Comparison of ENCODE assay signal across 16 mouse cellular contexts in the genomic region with DNA sequence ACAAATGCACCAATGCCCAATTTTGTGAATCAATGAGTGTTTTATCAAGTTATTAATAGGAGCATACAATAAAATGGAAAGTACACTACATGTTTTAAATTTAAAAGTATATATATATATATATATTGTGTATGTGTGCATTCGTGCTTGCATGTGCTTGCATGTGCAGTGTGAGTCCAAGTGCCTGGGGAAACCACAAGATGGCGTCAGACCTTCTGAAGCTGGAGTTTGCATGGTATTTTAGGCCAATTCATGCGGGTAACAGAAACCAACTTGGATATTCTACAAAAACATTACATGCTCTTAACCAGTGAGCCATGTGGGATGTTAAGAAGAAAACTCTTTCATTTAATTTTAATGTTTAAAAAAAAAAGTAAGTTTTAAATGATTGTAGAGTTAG. TPM values are rescaled to one million over a fixed set of nuclear protein-coding genes. Genes with fewer than 3 reads are reported as not detected.
A peak's percentile ranks its signal among the peaks of the same experiment; 100 is the strongest.
DNase-seq lines count a peak whose midpoint lies in the region; ATAC-seq and TF ChIP-seq lines count a peak whose summit lies in the region.
"Had no signal": no experiment of that assay in that cellular context is flagged by ENCODE, and none has a peak within 500 bp of the region (broad histone marks: within the 10 kb centered on the region; RNA-seq: fewer than 3 reads in every experiment).

No protein-coding gene starts in this region.

- peak; percentile 52 for TF ChIP-seq CTCF in layer of hippocampus, adult 2 months (conservative IDR thresholded peaks at IDR 0.05)
- peak; percentile 61 for TF ChIP-seq CTCF in ES-Bruce4 (IDR thresholded peaks at IDR 0.05; ENCODE audit: low read depth, low read length)
- TF ChIP-seq CTCF in midbrain, postnatal 0 days (IDR thresholded peaks at IDR 0.05): no peak

- H3K4me3 ChIP-seq in layer of hippocampus, adult 2 months: no peak overlapping the region
- no peak overlapping the region for H3K4me3 ChIP-seq in ES-Bruce4 (ENCODE audit: low read depth, low read length)
- H3K4me3 ChIP-seq in midbrain, postnatal 0 days (ENCODE audit: low read depth, low read length): no peak overlapping the region
- H3K4me3 ChIP-seq: erythroblast, embryonic 14.5 days; neural tube, embryonic 12.5 days had no signal

- 48% methylated on average over 3 of the region's 3 CpGs for WGBS in midbrain, postnatal 0 days

- DNase-seq in CD4-positive, CD25-positive, alpha-beta regulatory T cell, adult 2 months (ENCODE audit: low read depth, low spot score): peak; percentile 35
- no peak for DNase-seq in layer of hippocampus, adult 2 months (ENCODE audit: low spot score in 2 of 2)
- DNase-seq in layer of hippocampus, adult 11-12 months (ENCODE audit: low spot score): no peak
- peak; percentile 15 for DNase-seq in induced T-regulatory cell, adult 2 months (ENCODE audit: low read depth)
- DNase-seq in midbrain, postnatal 0 days (ENCODE audit: low spot score): no peak
- DNase-seq in adipocyte (ENCODE audit: low spot score): no peak

- no peak for TF ChIP-seq EP300 in ES-Bruce4 (IDR thresholded peaks at IDR 0.05; ENCODE audit: insufficient read depth, low read depth, low read length)

- no peak for ATAC-seq in CD4-positive, CD25-positive, alpha-beta regulatory T cell, adult 4 months
- no peak for ATAC-seq in midbrain, postnatal 0 days (ENCODE audit: low FRiP score)

- H3K9me3 ChIP-seq in ES-Bruce4 (replicated peaks; ENCODE audit: control insufficient read depth, insufficient read depth, low read length, poor library complexity, severe bottlenecking): no peaks in the 10 kb centered on the region
- H3K9me3 ChIP-seq in midbrain, postnatal 0 days (ENCODE audit: low read length): no peaks in the 10 kb centered on the region
- H3K9me3 ChIP-seq: neural tube, embryonic 12.5 days had no signal

- H3K4me2 ChIP-seq in midbrain, postnatal 0 days (ENCODE audit: low read depth, low read length, poor library complexity, severe bottlenecking): no peak overlapping the region
- H3K4me2 ChIP-seq: midbrain, embryonic 11.5 days; neural tube, embryonic 12.5 days had no signal

- no peak for TF ChIP-seq POLR2A in ES-Bruce4 (IDR thresholded peaks at IDR 0.05; ENCODE audit: insufficient read depth, low read length)

- no peak overlapping the region for H3K9ac ChIP-seq in ES-Bruce4 (ENCODE audit: low read depth, poor library complexity, severe bottlenecking)
- no peak overlapping the region for H3K9ac ChIP-seq in midbrain, postnatal 0 days (replicated peaks; ENCODE audit: low read length, poor library complexity, severe bottlenecking)
- H3K9ac ChIP-seq: neural tube, embryonic 12.5 days had no signal

- no peak overlapping the region for H3K27ac ChIP-seq in layer of hippocampus, adult 2 months
- H3K27ac ChIP-seq in ES-Bruce4 (ENCODE audit: insufficient read depth, low read length): no peak overlapping the region
- no peak overlapping the region for H3K27ac ChIP-seq in midbrain, postnatal 0 days (ENCODE audit: low read depth, low read length)
- H3K27ac ChIP-seq: neural tube, embryonic 12.5 days had no signal

- no peaks in the 10 kb centered on the region for H3K36me3 ChIP-seq in ES-Bruce4 (ENCODE audit: control insufficient read depth, insufficient read depth, low read length, poor library complexity, severe bottlenecking)
- no peaks in the 10 kb centered on the region for H3K36me3 ChIP-seq in midbrain, postnatal 0 days (ENCODE audit: insufficient read depth, low read length)
- H3K36me3 ChIP-seq: neural tube, embryonic 12.5 days had no signal

- no peaks in the 10 kb centered on the region for H3K27me3 ChIP-seq in ES-Bruce4 (ENCODE audit: control insufficient read depth, insufficient read depth, low read length, poor library complexity, severe bottlenecking)
- H3K27me3 ChIP-seq in midbrain, postnatal 0 days (ENCODE audit: insufficient read depth, low read length): no peaks in the 10 kb centered on the region
- H3K27me3 ChIP-seq: neural tube, embryonic 12.5 days had no signal

- no peaks in the 10 kb centered on the region for H3K4me1 ChIP-seq in ES-Bruce4 (ENCODE audit: control insufficient read depth, insufficient read depth, low read length)
- no peaks in the 10 kb centered on the region for H3K4me1 ChIP-seq in midbrain, postnatal 0 days (ENCODE audit: insufficient read depth, low read length)
- H3K4me1 ChIP-seq: neural tube, embryonic 12.5 days had no signal

RNA-seq across cellular contexts. Expression of a gene that starts 18.9 kb away (rescaled TPM):
- not detected for polyA plus RNA-seq in CD4-positive, CD25-positive, alpha-beta regulatory T cell, adult 4 months (2017; shearing (Covaris generic))
- 1 to 10 TPM; 3.5 to 5.7 TPM for total RNA-seq in layer of hippocampus, adult 2 months (2021)
- polyA plus RNA-seq in ES-Bruce4 (2011; ENCODE audit: insufficient read depth, insufficient read length, low read depth, missing spikeins): 0.12 TPM in 1 of 2 replicates, not detected in the other
- 1.5 TPM in 2 replicates for total RNA-seq in midbrain, postnatal 0 days (2014; rRNA removed)
- 1.4 and 2.1 TPM in 2 replicates for polyA plus RNA-seq in midbrain, postnatal 0 days (2015; fragmentation: Nextera tagmentation; extraction: Ambion mirVana)
- polyA plus RNA-seq: erythroblast, embryonic 14.5 days had no signal

RNA-seq across cellular contexts. Expression of a gene that starts 19.6 kb away (rescaled TPM):
- not detected for polyA plus RNA-seq in CD4-positive, CD25-positive, alpha-beta regulatory T cell, adult 4 months (2017; shearing (Covaris generic))
- total RNA-seq in layer of hippocampus, adult 2 months (2021): not detected
- not detected in 2 replicates for polyA plus RNA-seq in ES-Bruce4 (2011; ENCODE audit: insufficient read depth, insufficient read length, low read depth, missing spikeins)
- total RNA-seq in midbrain, postnatal 0 days (2014; rRNA removed): not detected in 2 replicates
- not detected in 2 replicates for polyA plus RNA-seq in midbrain, postnatal 0 days (2015; fragmentation: Nextera tagmentation; extraction: Ambion mirVana)
- total RNA-seq: layer of hippocampus, postnatal 14 days had no signal
- polyA plus RNA-seq: erythroblast, embryonic 14.5 days; heart, embryonic 16.5 days; limb, embryonic 14.5 days; midbrain, embryonic 11.5 days; neural tube, embryonic 12.5 days; stomach, embryonic 14.5 days; urinary bladder, adult 2 months had no signal

RNA-seq across cellular contexts. Expression of a gene that starts 35.4 kb away (rescaled TPM):
- under 1 TPM in 1 of 2 experiments, not detected in 1; 0.15 TPM for polyA plus RNA-seq in CD4-positive, CD25-positive, alpha-beta regulatory T cell, adult 4 months (2017; shearing (Covaris generic))
- 10 to 100 TPM; 24.8 TPM for total RNA-seq in layer of hippocampus, adult 2 months (2021)
- 4.6 and 5.0 TPM in 2 replicates for polyA plus RNA-seq in ES-Bruce4 (2011; ENCODE audit: insufficient read depth, insufficient read length, low read depth, missing spikeins)
- total RNA-seq in midbrain, postnatal 0 days (2014; rRNA removed): 54.7 and 72.4 TPM in 2 replicates
- polyA plus RNA-seq in midbrain, postnatal 0 days (2015; fragmentation: Nextera tagmentation; extraction: Ambion mirVana): 7.8 and 7.9 TPM in 2 replicates
- polyA plus RNA-seq: erythroblast, embryonic 14.5 days; heart, embryonic 16.5 days had no signal

RNA-seq across cellular contexts. Expression of a gene that starts 36.7 kb away (rescaled TPM):
- 1 to 10 TPM; 6.4 TPM for polyA plus RNA-seq in CD4-positive, CD25-positive, alpha-beta regulatory T cell, adult 4 months (2017; shearing (Covaris generic))
- 1 to 10 TPM; 4.4 to 4.9 TPM for total RNA-seq in layer of hippocampus, adult 2 months (2021)
- polyA plus RNA-seq in ES-Bruce4 (2011; ENCODE audit: insufficient read depth, insufficient read length, low read depth, missing spikeins): 1.7 and 2.2 TPM in 2 replicates
- 9.4 and 13.0 TPM in 2 replicates for total RNA-seq in midbrain, postnatal 0 days (2014; rRNA removed)
- 2.4 and 3.1 TPM in 2 replicates for polyA plus RNA-seq in midbrain, postnatal 0 days (2015; fragmentation: Nextera tagmentation; extraction: Ambion mirVana)
- polyA plus RNA-seq: erythroblast, embryonic 14.5 days had no signal

RNA-seq across cellular contexts. Expression of a gene that starts 54.1 kb away (rescaled TPM):
- 10 to 100 TPM; 10.9 to 12.9 TPM for polyA plus RNA-seq in CD4-positive, CD25-positive, alpha-beta regulatory T cell, adult 4 months (2017; shearing (Covaris generic))
- 10 to 100 TPM; 19.5 to 19.8 TPM for total RNA-seq in layer of hippocampus, adult 2 months (2021)
- 6.9 and 9.4 TPM in 2 replicates for polyA plus RNA-seq in ES-Bruce4 (2011; ENCODE audit: insufficient read depth, insufficient read length, low read depth, missing spikeins)
- total RNA-seq in midbrain, postnatal 0 days (2014; rRNA removed): 13.9 and 15.5 TPM in 2 replicates
- polyA plus RNA-seq in midbrain, postnatal 0 days (2015; fragmentation: Nextera tagmentation; extraction: Ambion mirVana): 4.9 and 5.5 TPM in 2 replicates
- polyA plus RNA-seq: erythroblast, embryonic 14.5 days had no signal

Comparison
In these comparisons a context has a peak if more than half of its experiments do, and no peak if none do; other contexts are left out.
1. DNase-seq: peak in CD4-positive, CD25-positive, alpha-beta regulatory T cell, adult 2 months (single experiment) and induced T-regulatory cell, adult 2 months (single experiment); none in layer of hippocampus, adult 2 months (0 of 2), layer of hippocampus, adult 11-12 months (single experiment), midbrain, postnatal 0 days (single experiment) and adipocyte (single experiment).